Mouse (Mus musculus): ENCODE data around the gene Itgb1. TPM values are rescaled to one million over a fixed set of nuclear protein-coding genes. Genes with fewer than 3 reads are reported as not detected.

Gene Itgb1
- polyA plus RNA-seq, 1 experiment from 2014 or later: 306 TPM

DNA sequence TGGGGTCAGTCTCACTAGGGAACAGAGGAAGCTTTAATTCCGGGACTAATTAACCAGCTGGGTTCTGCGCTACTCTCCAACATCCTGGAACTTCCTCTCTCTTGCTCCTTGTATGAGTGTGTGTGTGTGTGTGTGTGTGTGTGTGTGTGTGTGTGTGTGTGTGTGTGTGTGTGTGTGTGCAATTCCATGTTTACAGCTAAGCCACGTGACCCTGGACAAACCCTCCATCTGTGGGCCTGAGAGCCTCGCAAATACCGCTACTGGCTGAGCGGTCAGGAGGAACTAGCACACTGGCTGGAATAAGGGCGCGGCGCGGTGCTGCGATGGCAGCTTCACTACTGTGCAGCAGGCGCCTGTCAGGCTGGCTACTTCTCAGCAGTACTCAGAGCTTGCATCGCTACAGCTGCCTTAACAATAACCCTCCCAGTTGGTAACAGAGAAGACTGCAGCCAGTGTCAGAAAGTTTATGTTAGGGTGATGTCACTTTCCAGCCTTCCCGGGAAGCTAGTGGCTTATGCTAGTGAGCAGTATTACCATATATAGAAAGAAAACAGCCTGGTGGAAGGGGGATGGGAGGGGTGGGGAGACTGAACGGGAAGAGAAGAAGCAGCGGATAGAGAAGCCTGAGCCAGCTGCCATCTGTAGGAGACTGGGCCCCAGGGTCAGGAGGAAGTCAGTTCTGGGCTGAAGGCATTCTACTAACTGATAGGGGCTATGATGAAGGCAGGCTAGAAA, 30.9 kb upstream of the Itgb1 start:
- DNase-seq (ENCODE audit: low spot score) (peak; percentile 90), ATAC-seq (replicated peaks; ENCODE audit: low FRiP score, low TSS enrichment, low read depth) (peak; percentile 95)
- Histone ChIP-seq H3K4me3 (ENCODE audit: low read depth, low read length) (peak overlapping the region; percentile 17), H3K27ac (ENCODE audit: low read depth) (peak overlapping the region; percentile 96), H3K9me3 (ENCODE audit: control insufficient read depth, low read length) (no peaks in the 10 kb centered on the region), H3K36me3 (ENCODE audit: control insufficient read depth, insufficient read depth, low read length) (no peaks in the 10 kb centered on the region), H3K9ac (ENCODE audit: low read length) (peak overlapping the region; percentile 29), H3K4me2 (ENCODE audit: low read length) (peak overlapping the region; percentile 50), H3K27me3 (replicated peaks; ENCODE audit: control insufficient read depth, insufficient read depth, low read length) (no peaks in the 10 kb centered on the region), H3K4me1 (replicated peaks; ENCODE audit: control insufficient read depth, insufficient read depth, low read length) (peaks cover 9% of the 10 kb centered on the region; the same call in 1 of the 2 replicates)
- 1% methylated on average over 16 of the region's 16 CpGs for WGBS

DNA sequence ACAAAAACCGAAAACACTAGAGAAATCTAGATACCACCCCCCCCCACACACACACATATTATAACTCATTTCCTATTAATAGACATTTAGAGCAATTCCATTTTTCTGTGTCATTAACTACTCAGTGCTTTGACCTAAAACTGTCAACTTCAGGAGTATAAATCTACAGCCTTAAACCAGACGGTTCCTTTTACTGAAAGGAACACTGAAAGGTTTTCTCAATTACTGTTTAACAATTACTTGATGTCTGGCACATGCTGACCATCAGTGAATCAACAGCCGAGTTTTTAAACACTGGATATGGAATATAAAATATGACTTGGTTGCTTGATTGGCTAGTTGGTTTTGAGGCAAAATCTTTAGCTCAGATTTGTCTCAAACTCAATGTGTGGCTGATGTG, 23.3 kb upstream of the Itgb1 start:
- DNase-seq (ENCODE audit: low spot score): no peak
- no peak overlapping the region for H3K27ac ChIP-seq (ENCODE audit: low read depth)
- no peak overlapping the region for H3K9ac ChIP-seq (ENCODE audit: low read length)
- no peaks in the 10 kb centered on the region for H3K27me3 ChIP-seq (replicated peaks; ENCODE audit: control insufficient read depth, insufficient read depth, low read length)
- H3K9me3 ChIP-seq (ENCODE audit: control insufficient read depth, low read length): no peaks in the 10 kb centered on the region
- no peak overlapping the region for H3K4me2 ChIP-seq (ENCODE audit: low read length)
- 52% methylated on average over 3 of the region's 3 CpGs for WGBS
- H3K36me3 ChIP-seq (ENCODE audit: control insufficient read depth, insufficient read depth, low read length): no peaks in the 10 kb centered on the region
- no peak overlapping the region for H3K4me3 ChIP-seq (ENCODE audit: low read depth, low read length)
- no peak for ATAC-seq (replicated peaks; ENCODE audit: low FRiP score, low TSS enrichment, low read depth)
- 0 out of 2 replicates have a peak, but pooled peaks cover 2% of the 10 kb centered on the region for H3K4me1 ChIP-seq (replicated peaks; ENCODE audit: control insufficient read depth, insufficient read depth, low read length)

GRCm38 (mm10) chr8:128662696-128663095, 22.8 kb upstream of the Itgb1 start:
- 82% methylated on average over 2 of the region's 2 CpGs for WGBS

DNA sequence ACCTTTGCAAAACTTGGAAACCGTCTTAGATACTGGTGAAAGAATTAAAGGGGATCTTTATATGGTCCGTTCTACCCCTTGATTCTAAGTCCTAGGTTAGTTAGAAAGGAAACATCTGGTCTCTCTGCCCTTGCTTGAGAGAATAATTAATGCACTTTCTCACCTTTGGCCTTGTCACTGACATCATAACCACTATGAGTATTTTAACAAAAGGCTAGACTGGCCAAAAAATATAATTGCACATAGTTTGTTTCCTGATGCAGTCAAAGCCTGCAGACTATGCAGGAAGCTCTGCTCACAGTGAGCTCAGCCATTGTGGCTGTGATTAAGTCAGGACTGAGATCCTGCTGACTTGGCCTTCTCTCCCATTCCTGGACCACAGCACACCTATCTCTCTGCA, 22.3 kb upstream of the Itgb1 start:
- DNase-seq (ENCODE audit: low spot score) (no peak), ATAC-seq (replicated peaks; ENCODE audit: low FRiP score, low TSS enrichment, low read depth) (no peak)
- WGBS: 54% methylated on average over 2 of the region's 2 CpGs

More at GRCm38 (mm10) chr8:128662696-128663095, 22.8 kb upstream of the Itgb1 start:
- Histone ChIP-seq H3K27ac (ENCODE audit: low read depth) (no peak overlapping the region), H3K9ac (ENCODE audit: low read length) (no peak overlapping the region), H3K9me3 (ENCODE audit: control insufficient read depth, low read length) (no peaks in the 10 kb centered on the region), H3K4me1 (replicated peaks; ENCODE audit: control insufficient read depth, insufficient read depth, low read length) (0 out of 2 replicates have a peak, but pooled peaks cover 2% of the 10 kb centered on the region), H3K4me2 (ENCODE audit: low read length) (no peak overlapping the region), H3K4me3 (ENCODE audit: low read depth, low read length) (no peak overlapping the region), H3K27me3 (replicated peaks; ENCODE audit: control insufficient read depth, insufficient read depth, low read length) (no peaks in the 10 kb centered on the region), H3K36me3 (ENCODE audit: control insufficient read depth, insufficient read depth, low read length) (no peaks in the 10 kb centered on the region)
- DNase-seq (ENCODE audit: low spot score) (no peak), ATAC-seq (replicated peaks; ENCODE audit: low FRiP score, low TSS enrichment, low read depth) (no peak)

GRCm38 (mm10) chr8:128666576-128667263, 18.7 kb upstream of the Itgb1 start:
- Histone ChIP-seq H3K4me2 (ENCODE audit: low read length) (no peak overlapping the region), H3K4me1 (replicated peaks; ENCODE audit: control insufficient read depth, insufficient read depth, low read length) (0 out of 2 replicates have a peak, but pooled peaks cover 2% of the 10 kb centered on the region), H3K27me3 (replicated peaks; ENCODE audit: control insufficient read depth, insufficient read depth, low read length) (no peaks in the 10 kb centered on the region), H3K27ac (ENCODE audit: low read depth) (no peak overlapping the region), H3K4me3 (ENCODE audit: low read depth, low read length) (no peak overlapping the region), H3K9ac (ENCODE audit: low read length) (no peak overlapping the region), H3K9me3 (ENCODE audit: control insufficient read depth, low read length) (no peaks in the 10 kb centered on the region), H3K36me3 (ENCODE audit: control insufficient read depth, insufficient read depth, low read length) (no peaks in the 10 kb centered on the region)
- ATAC-seq (replicated peaks; ENCODE audit: low FRiP score, low TSS enrichment, low read depth) (no peak), DNase-seq (ENCODE audit: low spot score) (peak; percentile 32)
- WGBS: 85% methylated on average over 4 of the region's 4 CpGs

More for the DNA sequence above, 22.3 kb upstream of the Itgb1 start:
- no peaks in the 10 kb centered on the region for H3K9me3 ChIP-seq (ENCODE audit: control insufficient read depth, low read length)
- no peak overlapping the region for H3K4me2 ChIP-seq (ENCODE audit: low read length)
- no peaks in the 10 kb centered on the region for H3K36me3 ChIP-seq (ENCODE audit: control insufficient read depth, insufficient read depth, low read length)
- H3K27ac ChIP-seq (ENCODE audit: low read depth): no peak overlapping the region
- 0 out of 2 replicates have a peak, but pooled peaks cover 2% of the 10 kb centered on the region for H3K4me1 ChIP-seq (replicated peaks; ENCODE audit: control insufficient read depth, insufficient read depth, low read length)
- H3K9ac ChIP-seq (ENCODE audit: low read length): no peak overlapping the region
- no peaks in the 10 kb centered on the region for H3K27me3 ChIP-seq (replicated peaks; ENCODE audit: control insufficient read depth, insufficient read depth, low read length)
- no peak overlapping the region for H3K4me3 ChIP-seq (ENCODE audit: low read depth, low read length)

DNA sequence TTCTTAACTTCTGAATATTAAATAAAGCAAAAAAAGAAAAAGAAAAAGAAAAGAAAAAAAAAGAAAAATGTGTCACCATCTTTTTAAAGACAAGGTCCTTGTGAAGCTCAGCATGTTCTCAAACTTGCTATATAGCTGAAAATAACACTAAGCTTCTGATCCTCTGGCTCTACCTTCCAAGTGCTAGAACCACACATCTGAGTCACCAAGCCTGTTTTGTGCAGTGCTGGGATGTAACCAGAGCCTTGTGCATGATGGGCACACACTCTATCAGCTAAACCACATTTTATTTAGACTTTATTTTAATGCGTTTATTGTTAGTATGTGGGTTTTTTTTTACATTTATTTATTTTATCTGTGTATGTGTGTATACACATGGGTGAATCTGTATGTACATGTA, 13.6 kb upstream of the Itgb1 start:
- DNase-seq (ENCODE audit: low spot score) (no peak), ATAC-seq (replicated peaks; ENCODE audit: low FRiP score, low TSS enrichment, low read depth) (no peak)
- WGBS: 95% methylated on average over 1 of the region's 1 CpGs
- Histone ChIP-seq H3K4me2 (ENCODE audit: low read length) (no peak overlapping the region), H3K27me3 (replicated peaks; ENCODE audit: control insufficient read depth, insufficient read depth, low read length) (no peaks in the 10 kb centered on the region), H3K9ac (ENCODE audit: low read length) (no peak overlapping the region), H3K9me3 (ENCODE audit: control insufficient read depth, low read length) (no peaks in the 10 kb centered on the region), H3K36me3 (ENCODE audit: control insufficient read depth, insufficient read depth, low read length) (no peaks in the 10 kb centered on the region), H3K4me1 (replicated peaks; ENCODE audit: control insufficient read depth, insufficient read depth, low read length) (no peaks in the 10 kb centered on the region), H3K27ac (ENCODE audit: low read depth) (no peak overlapping the region), H3K4me3 (ENCODE audit: low read depth, low read length) (no peak overlapping the region)

- no peak for DNase-seq (ENCODE audit: low spot score)
- Histone ChIP-seq H3K4me3 (ENCODE audit: low read depth, low read length) (no peak overlapping the region), H3K27ac (ENCODE audit: low read depth) (no peak overlapping the region), H3K9me3 (ENCODE audit: control insufficient read depth, low read length) (no peaks in the 10 kb centered on the region), H3K36me3 (ENCODE audit: control insufficient read depth, insufficient read depth, low read length) (no peaks in the 10 kb centered on the region), H3K27me3 (replicated peaks; ENCODE audit: control insufficient read depth, insufficient read depth, low read length) (no peaks in the 10 kb centered on the region), H3K9ac (ENCODE audit: low read length) (no peak overlapping the region), H3K4me1 (replicated peaks; ENCODE audit: control insufficient read depth, insufficient read depth, low read length) (no peaks in the 10 kb centered on the region), H3K4me2 (ENCODE audit: low read length) (no peak overlapping the region)
- 88% methylated on average over 2 of the region's 2 CpGs for WGBS
- no peak for ATAC-seq (replicated peaks; ENCODE audit: low FRiP score, low TSS enrichment, low read depth)
Measured at GRCm38 (mm10) chr8:128672441-128672840, 13.0 kb upstream of the Itgb1 start.

DNA sequence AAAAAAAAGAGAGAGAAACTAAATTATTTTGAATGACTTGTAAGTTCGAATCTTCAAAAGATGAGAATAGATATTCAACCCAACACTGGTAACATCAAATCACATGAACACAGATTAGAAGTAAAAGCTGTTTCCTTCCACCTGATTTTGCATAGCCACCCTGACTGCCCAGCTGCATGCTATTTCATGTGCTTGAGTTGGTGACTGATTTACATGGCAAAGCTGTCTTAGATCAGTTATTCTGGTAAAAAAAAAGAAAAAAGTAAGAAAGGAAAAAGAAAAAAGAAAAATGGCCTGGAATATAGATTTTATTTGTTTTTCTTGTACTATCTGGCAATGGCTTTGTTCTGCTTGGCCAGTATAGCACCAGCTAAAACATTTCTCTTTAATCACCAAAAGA, 12.5 kb upstream of the Itgb1 start:
- 86% methylated on average over 1 of the region's 1 CpGs for WGBS

More for the DNA sequence above, 12.5 kb upstream of the Itgb1 start:
- DNase-seq (ENCODE audit: low spot score): no peak
- Histone ChIP-seq H3K27me3 (replicated peaks; ENCODE audit: control insufficient read depth, insufficient read depth, low read length) (no peaks in the 10 kb centered on the region), H3K4me1 (replicated peaks; ENCODE audit: control insufficient read depth, insufficient read depth, low read length) (no peaks in the 10 kb centered on the region), H3K27ac (ENCODE audit: low read depth) (no peak overlapping the region), H3K36me3 (ENCODE audit: control insufficient read depth, insufficient read depth, low read length) (no peaks in the 10 kb centered on the region), H3K9ac (ENCODE audit: low read length) (no peak overlapping the region), H3K4me3 (ENCODE audit: low read depth, low read length) (no peak overlapping the region), H3K9me3 (ENCODE audit: control insufficient read depth, low read length) (no peaks in the 10 kb centered on the region), H3K4me2 (ENCODE audit: low read length) (no peak overlapping the region)
- ATAC-seq (replicated peaks; ENCODE audit: low FRiP score, low TSS enrichment, low read depth): no peak

Measured in intestine, embryonic 14.5 days (tissue).